Mouse (Mus musculus) layer of hippocampus, postnatal 36 days (tissue): Measurements from ENCODE around the gene Tulp3. TPM values are rescaled to one million over a fixed set of nuclear protein-coding genes. Genes with fewer than 3 reads are reported as not detected.
"Not testable (repeated sequence)": the region's sequence is repeated elsewhere in the genome, so short reads cannot be mapped to it uniquely, and the experiment has no call there.

Experiments used
- DNase-seq, 2 experiments: peaks; one replicate each; pipeline ENCODE4 v3.0.0; 2022
- total RNA-seq, 2 experiments: library from RNA; stranded (reverse); gene quantifications; 2 replicates each; pipeline ENCODE4 v1.2.3; 2021

The Tulp3 gene
- total RNA-seq, 2 experiments from 2014 or later = 19.6 to 24.0 TPM

- peak; percentile 57 to 66 for DNase-seq
These were observed 410 bp downstream of the Tulp3 start for GRCm38 (mm10) chr6:128355201-128355681.

DNA sequence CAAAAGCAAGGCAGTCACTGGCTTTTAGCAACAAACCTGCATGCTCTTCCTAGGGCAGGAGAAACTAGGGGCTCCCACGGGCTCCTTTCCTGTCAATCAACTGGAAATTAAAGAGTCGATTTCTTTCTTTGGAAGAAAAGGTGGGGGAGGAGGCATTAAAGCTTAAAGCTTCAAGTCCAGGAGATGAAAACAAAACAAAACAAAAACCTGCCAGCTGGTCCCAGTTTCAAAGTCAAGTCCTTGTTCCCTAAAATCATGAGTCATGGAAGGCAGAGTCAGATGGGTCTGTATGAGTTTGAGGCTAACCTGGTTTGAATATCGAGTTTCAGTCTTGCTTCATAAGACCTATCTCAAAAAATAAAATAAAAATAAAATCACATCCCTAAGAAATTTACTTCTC lies 1.5 kb downstream of the Tulp3 start:
- no peak for DNase-seq

DNA sequence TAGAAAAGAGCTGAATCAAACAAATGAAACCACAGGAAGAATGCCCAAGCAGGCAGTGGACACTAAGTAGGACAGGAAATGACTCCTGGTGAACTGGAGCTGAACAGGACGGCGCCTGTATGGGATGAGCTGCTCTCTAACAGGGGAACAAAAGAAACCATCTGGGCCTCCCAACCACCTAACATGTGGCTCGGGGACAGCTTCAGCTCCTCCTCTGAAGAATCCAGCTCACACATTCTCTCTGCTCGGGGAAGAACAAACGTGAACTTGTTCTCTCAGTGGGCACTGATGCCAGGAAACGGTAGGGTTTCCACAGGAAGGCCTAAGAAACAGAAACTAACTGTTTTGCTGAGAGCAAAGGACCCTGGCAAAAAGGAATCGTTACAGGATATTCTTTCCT lies 5.9 kb downstream of the Tulp3 start:
- DNase-seq = peak in 1 of 2 experiments; percentile 29

DNA sequence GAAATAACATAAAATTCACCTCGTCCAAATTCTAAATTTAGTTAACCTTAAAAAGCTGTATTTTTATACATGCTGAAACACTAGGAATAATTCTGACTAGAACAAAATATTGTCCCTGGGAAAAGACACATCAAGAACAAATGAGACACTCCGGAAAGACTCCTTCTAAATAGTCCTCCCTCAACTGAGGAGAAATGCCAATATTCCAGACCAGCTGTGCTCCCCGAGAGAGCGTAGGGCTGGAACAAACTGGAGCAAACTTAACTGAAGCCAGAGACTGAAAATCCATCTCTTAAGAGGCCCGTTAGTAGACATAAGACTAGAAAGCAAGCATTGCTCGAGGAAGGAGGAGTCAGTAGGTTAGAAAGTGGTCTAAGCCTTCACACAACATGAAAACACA lies 8.9 kb downstream of the Tulp3 start:
- no peak for DNase-seq

GRCm38 (mm10) chr6:128345623-128346022 lies 10.0 kb downstream of the Tulp3 start:
- no peak for DNase-seq

- DNase-seq = no peak
These were observed 13.5 kb downstream of the Tulp3 start for GRCm38 (mm10) chr6:128341956-128342723.

DNA sequence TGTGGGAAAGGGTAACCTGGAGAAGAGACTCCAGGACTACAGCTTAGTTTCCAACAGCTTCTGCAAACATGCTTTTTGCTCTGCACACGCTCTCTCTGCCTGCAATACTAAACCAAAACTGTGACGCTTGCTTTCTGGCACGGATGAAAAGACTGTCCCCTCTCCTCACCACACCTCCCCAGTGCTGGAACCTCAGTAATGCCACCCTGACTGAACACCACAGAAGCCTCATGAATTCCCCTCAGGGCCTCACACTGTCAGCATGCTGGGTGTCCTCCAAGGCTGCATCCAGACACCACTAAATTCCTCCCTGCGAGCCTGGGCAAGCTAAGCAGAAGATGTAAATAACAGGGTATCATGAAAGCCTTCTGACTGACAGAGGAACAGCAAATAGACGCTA lies 16.8 kb downstream of the Tulp3 start:
- DNase-seq = no peak

DNA sequence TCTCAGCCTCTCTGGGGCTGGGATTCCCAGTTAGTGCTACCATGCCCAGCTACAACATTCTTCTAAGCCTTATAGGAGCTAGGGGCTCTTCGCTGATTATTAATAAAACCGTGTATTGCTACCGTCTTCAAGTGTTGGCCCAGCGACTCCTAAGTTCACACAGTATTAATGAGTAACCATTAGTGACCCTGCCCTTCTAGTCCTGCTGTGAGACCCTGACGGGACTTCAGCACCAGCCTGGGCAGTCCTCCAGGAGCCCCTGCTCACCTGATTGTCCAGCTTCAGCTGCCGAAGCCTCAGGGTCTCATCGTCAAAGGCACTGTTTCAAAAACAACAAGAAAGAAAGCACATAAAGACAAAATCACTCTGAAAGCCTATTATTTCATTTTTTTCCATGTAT lies 18.2 kb downstream of the Tulp3 start:
- no peak for DNase-seq

GRCm38 (mm10) chr6:128334397-128335124 lies 21.1 kb downstream of the Tulp3 start:
- peak; percentile 56 to 59 for DNase-seq

DNA sequence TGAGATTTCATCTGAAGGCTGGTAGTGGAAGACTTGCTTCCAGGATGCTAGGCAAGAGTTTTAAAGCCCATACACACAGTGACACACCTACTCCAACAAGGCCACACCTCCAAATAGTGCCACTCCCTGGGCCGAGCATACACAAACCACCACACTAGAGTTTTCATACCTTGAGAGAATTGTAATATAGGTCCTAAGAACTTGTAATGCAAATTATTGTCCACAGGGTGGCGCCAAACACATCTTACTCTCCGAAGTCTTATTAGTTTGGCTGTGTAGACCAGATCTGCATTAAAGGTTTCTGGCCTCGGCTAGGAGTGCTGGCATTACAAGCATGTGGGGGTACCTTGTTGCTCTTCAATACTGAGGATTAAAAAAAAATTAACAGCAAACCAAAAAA lies 37.3 kb downstream of the Tulp3 start:
- DNase-seq = peak in 1 of 2 experiments; percentile 26

- DNase-seq = no peak
These were observed 40.1 kb downstream of the Tulp3 start for GRCm38 (mm10) chr6:128315597-128315996.

GRCm38 (mm10) chr6:128314796-128315195 lies 40.9 kb downstream of the Tulp3 start:
- no peak for DNase-seq

- peak; percentile 35 to 39 for DNase-seq
These were observed 47.3 kb downstream of the Tulp3 start for GRCm38 (mm10) chr6:128308311-128308710.

DNA sequence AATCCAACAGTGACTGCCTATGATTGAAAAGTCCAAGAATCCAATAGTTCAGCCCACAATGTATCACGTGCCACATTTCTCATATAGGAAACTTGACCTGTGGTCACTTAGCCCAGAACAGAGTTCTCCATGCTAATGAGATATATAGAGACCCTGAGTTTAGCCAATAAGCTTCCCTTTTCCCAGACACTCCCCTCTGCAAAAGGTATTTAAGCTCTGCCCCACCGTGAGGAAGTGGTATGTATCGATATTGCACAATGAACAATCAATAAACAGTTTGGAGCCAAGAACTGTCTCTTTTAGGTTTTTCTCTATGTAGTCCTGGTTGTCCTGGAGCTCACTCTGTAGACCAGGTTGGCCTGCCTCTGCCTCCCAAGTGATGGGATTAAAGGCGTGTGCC lies 50.9 kb downstream of the Tulp3 start:
- no peak for DNase-seq

DNA sequence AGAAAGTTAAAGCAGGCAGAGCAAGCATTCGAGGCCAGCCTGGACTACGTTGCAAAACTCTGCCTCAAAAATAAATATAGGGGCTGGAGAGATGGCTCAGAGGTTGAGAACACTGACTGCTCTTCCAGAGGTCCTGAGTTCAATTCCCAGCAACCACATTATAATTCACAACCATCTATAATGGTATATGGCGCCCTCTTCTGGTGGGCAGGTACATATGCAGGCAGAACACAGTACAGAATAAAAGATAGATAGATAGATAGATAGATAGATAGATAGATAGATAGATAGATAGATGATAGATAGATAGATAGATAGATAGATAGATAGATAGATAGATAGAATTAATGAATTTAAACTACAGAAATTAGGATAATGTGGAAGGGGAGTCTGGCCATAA lies 53.0 kb downstream of the Tulp3 start:
- DNase-seq = not testable (repeated sequence)

DNA sequence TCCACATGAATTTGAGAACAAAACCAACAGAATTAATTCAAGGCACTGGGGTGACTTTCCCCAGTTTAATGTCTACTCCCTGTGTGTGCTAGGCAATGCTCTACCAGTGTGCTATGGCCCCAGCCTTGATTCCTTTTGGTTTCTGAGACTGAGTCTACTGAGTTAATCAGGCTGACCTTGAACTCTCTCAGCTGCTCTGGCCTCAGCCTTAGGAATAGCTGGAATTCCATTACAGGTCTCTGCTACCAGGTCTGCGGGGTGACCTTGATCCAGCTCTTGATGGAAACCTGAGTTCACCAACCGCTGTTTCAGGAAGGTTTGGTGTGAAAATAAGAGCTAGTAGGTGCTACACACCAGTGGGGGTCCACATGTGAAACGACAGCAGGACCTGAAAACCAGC lies 53.8 kb downstream of the Tulp3 start:
- DNase-seq = no peak

GRCm38 (mm10) chr6:128301458-128301857 lies 54.2 kb downstream of the Tulp3 start:
- DNase-seq = no peak

- DNase-seq = peak in 1 of 2 experiments; percentile 19
These were observed 55.3 kb downstream of the Tulp3 start, which contains the start of gene Tead4 for GRCm38 (mm10) chr6:128300134-128301001. Gene Tead4 (minus strand): TSS chr6:128300823.

GRCm38 (mm10) chr6:128299292-128300133 lies 56.1 kb downstream of the Tulp3 start:
- DNase-seq = no peak

- DNase-seq = no peak
These were observed 57.4 kb downstream of the Tulp3 start for GRCm38 (mm10) chr6:128298246-128298645.

DNA sequence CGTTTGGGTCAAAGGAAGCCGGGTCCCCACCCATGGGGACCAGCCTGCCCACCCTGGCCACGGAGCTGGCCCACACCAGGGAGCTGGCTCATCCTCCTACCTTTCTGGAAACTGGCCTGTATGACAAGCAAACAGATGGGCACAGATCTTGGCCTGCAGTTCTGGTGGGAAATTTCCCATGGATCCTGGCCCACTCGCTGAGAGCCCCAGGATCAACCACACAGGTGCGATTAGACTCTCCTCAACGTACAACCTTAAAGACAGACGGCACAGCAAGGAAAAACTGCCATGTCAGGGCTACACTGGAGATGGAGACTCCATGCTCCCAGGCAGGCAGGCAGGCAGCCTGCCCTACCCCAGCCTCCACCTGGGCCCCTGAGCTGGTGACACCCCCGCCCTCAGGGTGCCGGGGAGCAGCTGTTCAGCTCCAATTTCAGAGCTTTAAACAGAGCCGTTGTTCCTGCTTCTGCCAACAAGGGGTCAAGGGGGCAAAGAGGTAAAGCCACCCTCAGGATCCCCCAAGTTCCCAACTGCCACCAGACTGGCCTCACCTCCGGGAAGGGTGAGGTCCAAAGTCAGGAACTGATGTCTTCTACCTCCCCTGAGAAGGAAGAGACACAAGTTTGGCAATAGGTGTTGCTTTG lies 58.8 kb downstream of the Tulp3 start:
- no peak for DNase-seq
